Mouse (Mus musculus) urinary bladder, postnatal 14 days (tissue): ENCODE data around the gene Cyp4f39.
"Not testable (repeated sequence)": the region's sequence is repeated elsewhere in the genome, so short reads cannot be mapped to it uniquely, and the experiment has no call there.

Experiments used
- DNase-seq: peaks from one replicate; pipeline ENCODE4 v3.0.0; 2021; ENCODE audit warnings: low spot score

Cyp4f39 gene

DNA sequence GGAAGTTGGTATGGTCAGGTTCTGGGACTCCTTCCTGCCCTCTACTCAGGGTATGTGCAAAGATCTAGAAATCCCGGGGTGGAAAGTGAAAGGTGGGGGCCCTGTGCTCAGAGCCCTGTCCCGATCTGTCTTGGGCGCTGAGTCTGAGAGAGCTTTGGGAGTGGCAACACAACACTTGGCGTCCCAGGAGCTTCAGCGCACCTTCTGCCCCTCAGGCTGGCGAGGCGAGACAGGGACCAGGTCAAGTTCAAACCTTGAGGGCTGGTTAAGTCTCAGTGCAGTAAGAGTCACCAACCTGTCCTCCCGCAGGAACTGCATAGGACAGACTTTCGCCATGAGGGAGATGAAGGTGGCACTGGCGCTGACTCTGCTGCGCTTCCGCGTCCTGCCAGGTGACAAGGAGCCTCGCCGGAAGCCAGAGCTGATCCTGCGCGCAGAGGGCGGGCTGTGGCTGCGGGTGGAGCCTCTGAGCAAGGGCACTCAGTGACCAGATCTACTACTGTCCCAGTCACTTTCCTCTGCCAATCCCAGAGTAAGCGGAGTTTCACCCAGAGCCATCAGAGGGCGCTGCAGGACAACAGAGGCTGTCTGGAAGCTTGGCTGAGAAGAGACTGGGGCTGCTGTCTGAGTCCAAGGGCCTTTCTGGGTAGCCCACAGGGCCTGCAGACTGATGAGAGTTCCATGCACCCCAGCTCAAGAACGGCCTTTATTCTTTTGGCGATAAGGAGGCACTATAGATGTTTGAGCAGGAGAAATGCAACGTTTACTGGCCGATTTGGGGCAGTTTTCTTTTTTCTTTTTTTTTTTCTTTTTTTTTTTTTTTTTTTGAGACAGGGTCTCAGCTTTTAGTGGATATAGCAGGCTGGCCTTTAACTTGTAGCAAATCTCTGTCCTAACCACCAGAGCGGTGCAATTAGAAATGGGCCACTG is 76.2 kb downstream of the Cyp4f39 start:
- DNase-seq = peak; percentile 90

DNA sequence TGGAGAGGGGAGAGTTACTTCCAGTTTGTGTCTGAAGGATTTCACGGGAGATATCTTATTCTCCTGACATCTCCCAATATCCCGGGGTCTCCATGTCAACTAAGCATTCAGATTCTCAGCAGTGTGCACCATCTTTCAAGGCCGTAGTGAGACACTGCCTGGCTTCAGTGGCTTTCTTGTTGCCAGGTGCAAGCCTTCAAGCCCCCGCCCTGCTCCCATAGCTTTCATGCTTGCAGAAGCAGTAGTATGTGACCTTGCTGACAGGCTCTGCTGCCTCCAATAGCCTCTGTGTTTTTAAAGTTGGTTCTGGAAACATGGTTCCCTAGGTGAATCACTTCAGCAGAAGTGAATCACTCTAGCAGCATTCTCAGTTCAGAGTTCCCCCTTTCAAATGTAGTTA is 79.8 kb downstream of the Cyp4f39 start:
- not testable (repeated sequence) for DNase-seq

DNA sequence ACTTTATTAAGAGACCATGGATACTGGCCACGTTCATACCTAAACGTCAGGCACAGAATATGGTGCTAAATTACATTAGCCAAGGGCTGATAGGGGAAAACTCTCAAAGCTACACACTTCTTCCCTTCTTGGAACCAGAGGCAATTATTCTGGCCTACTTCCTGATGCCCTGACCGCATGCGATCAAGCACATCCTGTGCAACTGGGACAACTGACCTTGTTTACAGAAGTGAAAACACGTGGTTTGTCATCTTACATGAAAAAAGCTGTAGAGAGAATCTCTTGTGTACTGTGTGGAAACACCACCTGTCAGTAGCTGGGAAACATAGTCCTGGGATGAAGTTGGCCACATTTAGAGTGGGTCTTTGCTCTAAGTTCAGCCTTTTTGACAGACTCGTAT is 81.5 kb downstream of the Cyp4f39 start:
- DNase-seq = no peak

DNA sequence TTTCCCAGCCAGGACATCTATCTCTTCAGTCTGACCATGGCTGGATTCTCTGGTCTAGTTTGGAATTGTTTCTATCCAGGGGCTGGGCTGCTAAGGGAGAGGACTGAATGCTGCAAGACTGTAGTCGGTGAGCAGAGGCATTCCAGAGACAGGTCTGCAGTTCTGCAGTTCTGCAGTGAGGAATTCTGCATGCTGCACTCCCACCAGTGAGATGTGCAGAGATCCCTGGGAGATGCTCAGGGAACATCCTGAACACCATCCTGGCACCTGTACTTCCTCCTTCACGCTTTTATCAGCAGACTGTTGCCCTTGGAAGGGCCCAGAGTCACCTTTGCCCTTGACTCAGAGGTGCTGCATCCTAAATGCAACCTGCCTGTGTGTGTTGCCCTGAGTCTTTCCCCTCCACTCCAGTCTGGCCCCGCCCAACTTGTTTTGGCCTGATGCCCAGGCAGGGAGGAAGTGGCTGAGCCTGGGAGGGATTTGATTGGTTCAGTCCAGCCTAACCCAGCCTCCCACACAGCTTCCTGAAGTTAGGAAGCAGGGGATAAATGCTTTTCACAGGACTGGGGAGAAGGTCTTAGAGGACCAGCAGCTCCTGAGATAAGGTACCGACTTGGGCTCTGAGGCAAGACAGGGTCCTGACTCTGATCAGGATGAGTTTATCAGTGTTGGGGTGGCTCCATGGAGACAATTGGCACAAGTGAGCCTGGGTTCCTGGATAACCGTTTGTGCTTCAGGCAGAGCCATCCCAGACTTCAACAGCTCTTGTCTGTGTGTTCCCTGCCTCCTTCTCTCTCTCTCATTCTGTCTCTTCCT is 83.7 kb downstream of the Cyp4f39 start, which contains the start of gene Cyp4f16:
Gene Cyp4f16 (plus strand): TSS at position 508 of the 816 bp plus-strand sequence.
- peak; percentile 93 for DNase-seq

DNA sequence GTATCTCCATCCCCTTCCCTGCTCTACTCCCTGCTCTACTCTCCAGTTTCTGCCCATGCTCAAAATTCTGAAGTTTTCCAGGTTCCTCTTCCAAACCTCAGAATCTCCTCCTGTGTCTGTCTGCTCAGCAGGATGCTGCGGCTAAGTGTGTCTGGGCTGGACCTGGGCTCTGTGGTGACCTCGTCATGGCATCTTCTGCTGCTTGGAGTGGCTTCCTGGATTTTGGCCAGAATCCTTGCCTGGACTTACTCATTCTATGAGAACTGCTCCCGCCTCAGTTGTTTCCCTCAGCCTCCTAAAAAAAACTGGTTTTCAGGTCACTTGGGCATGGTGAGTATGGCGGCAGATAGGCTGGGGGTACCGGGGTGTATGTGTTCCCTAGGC is 84.3 kb downstream of the Cyp4f39 start:
- no peak for DNase-seq
